Mouse (Mus musculus): ENCODE results near the gene Dhtkd1. TPM values are rescaled to one million over a fixed set of nuclear protein-coding genes. Genes with fewer than 3 reads are reported as not detected.
A peak's percentile ranks its signal among the peaks of the same experiment; 100 is the strongest.
"Not testable (repeated sequence)": the region's sequence is repeated elsewhere in the genome, so short reads cannot be mapped to it uniquely, and the experiment has no call there.

The Dhtkd1 gene
- 5.2 and 5.7 TPM in 2 replicates for polyA plus RNA-seq (2014; fragmentation: Nextera tagmentation; extraction: Ambion mirVana)

DNA sequence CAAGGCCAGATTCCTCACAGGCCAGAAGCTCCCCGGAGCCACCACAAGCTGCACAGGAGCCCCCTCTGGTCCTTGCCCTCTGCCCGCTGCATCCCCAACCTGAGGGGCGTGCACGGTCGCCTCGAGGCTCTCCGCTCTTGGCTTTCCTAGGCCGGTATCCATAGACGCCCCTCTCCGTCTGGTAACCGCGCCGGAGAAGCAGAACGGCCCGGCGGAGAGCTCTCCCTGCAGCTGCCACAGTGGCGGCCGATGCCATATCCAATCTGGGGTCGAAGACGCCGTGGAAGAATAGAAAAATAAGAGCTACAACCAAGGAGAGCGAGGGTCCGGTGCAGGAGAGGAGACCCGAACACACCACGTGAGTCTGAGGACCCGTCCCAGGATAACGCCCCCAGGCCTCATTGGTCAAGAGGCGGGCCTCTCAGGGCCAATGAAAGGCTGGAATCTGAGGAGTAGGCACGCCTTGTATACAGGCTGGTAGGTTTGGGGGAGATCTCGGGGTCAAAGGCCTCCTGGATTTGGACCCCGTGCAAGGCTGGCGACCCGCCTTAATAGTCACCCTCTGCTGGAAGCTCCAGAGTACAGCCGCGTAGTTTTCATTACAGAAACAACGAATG lies at the start of gene Dhtkd1:
Gene Dhtkd1 (minus strand): TSS at position 377 of the 617 bp plus-strand sequence.
- H3K4me1 ChIP-seq (ENCODE audit: control insufficient read depth, insufficient read depth, low read length), result no peaks in the 10 kb centered on the region
- ATAC-seq (ENCODE audit: insufficient number of reproducible peaks, low FRiP score, low TSS enrichment, low read depth), result peak; percentile 95
- peak within 1 kb of the TSS; percentile 85 for H3K4me2 ChIP-seq (ENCODE audit: low read depth, severe bottlenecking)
- H3K36me3 ChIP-seq (ENCODE audit: control insufficient read depth, insufficient read depth, low read length), result no peaks in the 10 kb centered on the region
- H3K4me3 ChIP-seq (ENCODE audit: low read depth, low read length), result peak within 1 kb of the TSS; percentile 60
- peak within 1 kb of the TSS; percentile 65 for H3K9ac ChIP-seq (ENCODE audit: low read length)
- H3K9me3 ChIP-seq (ENCODE audit: control insufficient read depth, low read length), result no peaks in the 10 kb centered on the region
- DNase-seq (ENCODE audit: low spot score), result peak; percentile 84
- no peaks in the 10 kb centered on the region for H3K27me3 ChIP-seq (ENCODE audit: control insufficient read depth, insufficient read depth, low read length)
- WGBS, result under 1% methylated on average over 36 of the region's 36 CpGs
- H3K27ac ChIP-seq (replicated peaks; ENCODE audit: low read depth, low read length), result no peak within 1 kb of the TSS

DNA sequence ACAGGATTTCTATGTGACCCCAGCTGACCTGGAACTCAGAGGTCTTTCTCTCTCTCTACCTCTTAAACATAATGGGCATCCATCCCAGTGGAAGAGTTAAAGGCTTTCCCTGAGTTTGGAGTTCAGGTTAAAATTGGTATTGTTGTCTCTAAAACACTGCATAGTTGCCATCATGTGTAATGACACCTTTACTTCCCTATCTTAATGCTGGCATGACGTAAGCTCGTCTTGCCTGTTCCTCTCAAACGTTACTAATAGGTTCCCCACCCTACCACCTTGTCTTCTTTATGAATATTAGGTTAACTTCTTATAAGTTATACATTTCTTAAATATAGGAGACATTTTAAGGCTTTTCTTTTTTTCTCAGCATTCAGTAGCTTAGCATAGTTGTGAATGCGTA lies 34.9 kb upstream of the Dhtkd1 start:
- no peak for DNase-seq (ENCODE audit: low spot score)
- Histone ChIP-seq H3K9ac (ENCODE audit: low read length) (no peak overlapping the region), H3K4me1 (ENCODE audit: control insufficient read depth, insufficient read depth, low read length) (no peaks in the 10 kb centered on the region), H3K27ac (replicated peaks; ENCODE audit: low read depth, low read length) (no peak overlapping the region), H3K9me3 (ENCODE audit: control insufficient read depth, low read length) (no peaks in the 10 kb centered on the region), H3K4me2 (ENCODE audit: low read depth, severe bottlenecking) (no peak overlapping the region), H3K27me3 (ENCODE audit: control insufficient read depth, insufficient read depth, low read length) (no peaks in the 10 kb centered on the region), H3K36me3 (ENCODE audit: control insufficient read depth, insufficient read depth, low read length) (peaks cover 4% of the 10 kb centered on the region; the same call in 1 of the 2 replicates), H3K4me3 (ENCODE audit: low read depth, low read length) (no peak overlapping the region)
- WGBS, result 91% methylated on average over 4 of the region's 4 CpGs
- ATAC-seq (ENCODE audit: insufficient number of reproducible peaks, low FRiP score, low TSS enrichment, low read depth), result no peak

DNA sequence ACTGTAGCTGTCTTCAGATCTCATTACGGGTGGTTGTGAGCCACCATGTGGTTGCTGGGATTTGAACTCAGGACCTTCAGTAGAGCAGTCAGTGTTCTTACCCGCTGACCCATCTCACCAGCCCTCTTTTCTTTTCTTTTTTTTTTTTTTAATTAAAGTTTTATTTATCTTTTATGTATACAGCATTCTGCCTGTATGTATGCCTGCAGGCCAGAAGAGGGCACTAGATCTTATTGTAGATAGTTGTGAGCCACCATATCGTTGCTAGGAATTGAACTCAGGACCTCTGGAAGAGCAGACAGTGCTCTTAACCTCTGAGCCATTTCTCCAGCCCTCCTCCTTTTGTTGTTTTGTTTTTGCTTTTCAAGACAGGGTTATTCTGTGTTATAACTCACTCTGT lies 28.0 kb upstream of the Dhtkd1 start:
- not testable (repeated sequence) for H3K27me3 ChIP-seq (ENCODE audit: control insufficient read depth, insufficient read depth, low read length); H3K27ac ChIP-seq (replicated peaks; ENCODE audit: low read depth, low read length); H3K4me3 ChIP-seq (ENCODE audit: low read depth, low read length); H3K36me3 ChIP-seq (ENCODE audit: control insufficient read depth, insufficient read depth, low read length); H3K4me2 ChIP-seq (ENCODE audit: low read depth, severe bottlenecking); H3K4me1 ChIP-seq (ENCODE audit: control insufficient read depth, insufficient read depth, low read length); ATAC-seq (ENCODE audit: insufficient number of reproducible peaks, low FRiP score, low TSS enrichment, low read depth); H3K9me3 ChIP-seq (ENCODE audit: control insufficient read depth, low read length); DNase-seq (ENCODE audit: low spot score); H3K9ac ChIP-seq (ENCODE audit: low read length)
- 92% methylated on average over 3 of the region's 3 CpGs for WGBS

DNA sequence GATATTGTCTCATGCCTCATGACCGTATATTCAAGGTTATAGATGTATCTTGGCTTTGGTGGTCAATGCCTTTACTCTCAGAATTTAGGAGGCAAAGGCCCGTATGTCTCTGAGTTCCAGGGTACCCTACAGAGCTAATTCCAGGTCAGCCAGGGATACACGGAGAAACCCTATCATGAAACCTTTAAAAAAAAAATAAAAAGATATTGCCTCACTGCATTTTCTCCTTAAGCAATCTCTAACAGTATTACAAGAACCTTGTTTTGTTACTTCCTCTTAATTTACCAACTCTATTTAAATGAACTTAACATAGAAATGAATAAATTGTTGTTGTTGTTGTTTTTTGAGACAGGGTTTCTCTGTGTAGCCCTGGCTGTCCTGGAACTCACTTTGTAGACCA lies 23.4 kb upstream of the Dhtkd1 start:
- Histone ChIP-seq H3K27me3 (ENCODE audit: control insufficient read depth, insufficient read depth, low read length) (no peaks in the 10 kb centered on the region), H3K9me3 (ENCODE audit: control insufficient read depth, low read length) (no peaks in the 10 kb centered on the region), H3K4me2 (ENCODE audit: low read depth, severe bottlenecking) (no peak overlapping the region), H3K4me1 (ENCODE audit: control insufficient read depth, insufficient read depth, low read length) (no peaks in the 10 kb centered on the region), H3K27ac (replicated peaks; ENCODE audit: low read depth, low read length) (no peak overlapping the region), H3K36me3 (ENCODE audit: control insufficient read depth, insufficient read depth, low read length) (peaks cover 5% of the 10 kb centered on the region), H3K9ac (ENCODE audit: low read length) (no peak overlapping the region), H3K4me3 (ENCODE audit: low read depth, low read length) (no peak overlapping the region)
- ATAC-seq (ENCODE audit: insufficient number of reproducible peaks, low FRiP score, low TSS enrichment, low read depth), result no peak
- WGBS, result 93% methylated on average over 3 of the region's 3 CpGs
- no peak for DNase-seq (ENCODE audit: low spot score)

DNA sequence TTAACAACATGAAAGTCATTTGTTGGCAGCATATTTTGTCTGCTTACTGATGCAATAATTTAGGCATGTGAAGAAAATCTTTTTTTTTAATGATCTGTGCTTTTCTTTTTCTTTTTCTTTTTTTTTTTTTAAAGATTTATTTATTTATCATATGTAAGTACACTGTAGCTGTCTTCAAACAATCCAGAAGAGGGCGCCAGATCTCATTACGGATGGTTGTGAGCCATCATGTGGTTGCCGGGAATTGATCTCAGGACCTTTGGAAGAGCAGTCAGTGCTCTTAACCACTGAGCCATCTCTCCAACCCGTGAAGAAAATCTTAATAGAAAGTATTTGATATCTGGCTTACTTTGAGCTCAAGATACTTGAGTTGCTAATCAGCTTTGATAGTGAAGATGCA lies 21.1 kb upstream of the Dhtkd1 start:
- H3K27ac ChIP-seq (replicated peaks; ENCODE audit: low read depth, low read length); H3K9me3 ChIP-seq (ENCODE audit: control insufficient read depth, low read length); H3K4me2 ChIP-seq (ENCODE audit: low read depth, severe bottlenecking); H3K4me1 ChIP-seq (ENCODE audit: control insufficient read depth, insufficient read depth, low read length); ATAC-seq (ENCODE audit: insufficient number of reproducible peaks, low FRiP score, low TSS enrichment, low read depth); H3K9ac ChIP-seq (ENCODE audit: low read length); H3K27me3 ChIP-seq (ENCODE audit: control insufficient read depth, insufficient read depth, low read length); DNase-seq (ENCODE audit: low spot score); H3K4me3 ChIP-seq (ENCODE audit: low read depth, low read length): not testable (repeated sequence)
- peaks cover 12% of the 10 kb centered on the region for H3K36me3 ChIP-seq (ENCODE audit: control insufficient read depth, insufficient read depth, low read length)
- 89% methylated on average over 4 of the region's 4 CpGs for WGBS

DNA sequence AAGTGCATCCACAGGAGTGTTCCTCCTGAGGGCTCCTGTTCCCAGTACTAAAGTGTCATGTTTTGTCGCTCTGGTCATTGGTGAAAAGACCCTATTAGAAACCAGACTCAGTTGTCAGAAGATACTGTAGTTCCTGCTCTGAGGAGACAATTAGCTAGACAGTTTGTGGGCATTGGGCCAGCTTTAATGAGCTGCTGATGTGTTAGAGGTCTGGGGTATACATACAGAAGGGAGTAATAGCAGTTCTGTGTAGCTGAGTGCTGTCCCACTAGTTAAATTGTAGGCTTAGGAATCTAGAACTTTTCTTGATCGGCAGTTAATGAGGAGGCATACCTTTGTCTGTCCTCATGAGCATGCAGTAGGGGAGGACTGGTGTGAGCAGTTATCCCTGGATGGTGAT lies 19.7 kb upstream of the Dhtkd1 start:
- Histone ChIP-seq H3K4me1 (ENCODE audit: control insufficient read depth, insufficient read depth, low read length) (no peaks in the 10 kb centered on the region), H3K9me3 (ENCODE audit: control insufficient read depth, low read length) (no peaks in the 10 kb centered on the region), H3K36me3 (ENCODE audit: control insufficient read depth, insufficient read depth, low read length) (peaks cover 15% of the 10 kb centered on the region), H3K27ac (replicated peaks; ENCODE audit: low read depth, low read length) (no peak overlapping the region), H3K4me2 (ENCODE audit: low read depth, severe bottlenecking) (no peak overlapping the region), H3K9ac (ENCODE audit: low read length) (no peak overlapping the region), H3K27me3 (ENCODE audit: control insufficient read depth, insufficient read depth, low read length) (no peaks in the 10 kb centered on the region), H3K4me3 (ENCODE audit: low read depth, low read length) (no peak overlapping the region)
- WGBS, result 89% methylated on average over 2 of the region's 2 CpGs
- no peak for DNase-seq (ENCODE audit: low spot score)
- ATAC-seq (ENCODE audit: insufficient number of reproducible peaks, low FRiP score, low TSS enrichment, low read depth), result no peak

DNA sequence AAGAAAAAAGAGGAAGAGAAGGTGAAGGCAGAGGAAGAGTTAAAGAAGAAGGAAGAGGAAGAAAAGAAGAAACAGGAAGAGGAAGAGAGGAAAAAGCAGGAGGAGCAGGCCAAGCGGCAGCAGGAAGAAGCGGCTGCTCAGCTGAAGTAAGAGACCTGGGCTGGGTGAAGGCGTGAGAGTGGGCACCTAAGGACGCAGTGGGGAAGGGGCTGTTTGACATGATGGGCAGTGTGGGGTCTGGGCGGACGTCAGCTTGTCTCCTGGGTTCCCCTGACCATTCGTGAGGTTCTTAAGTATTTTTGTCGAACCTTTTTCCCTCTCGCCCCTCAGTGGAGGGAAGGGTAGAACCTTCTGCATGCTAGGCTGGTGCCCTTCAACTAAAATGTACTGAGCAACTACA lies 15.1 kb upstream of the Dhtkd1 start:
- H3K9ac ChIP-seq (ENCODE audit: low read length), result no peak overlapping the region
- H3K4me1 ChIP-seq (ENCODE audit: control insufficient read depth, insufficient read depth, low read length), result no peaks in the 10 kb centered on the region
- 92% methylated on average over 9 of the region's 9 CpGs for WGBS
- H3K4me2 ChIP-seq (ENCODE audit: low read depth, severe bottlenecking), result no peak overlapping the region
- no peak overlapping the region for H3K4me3 ChIP-seq (ENCODE audit: low read depth, low read length)
- H3K36me3 ChIP-seq (ENCODE audit: control insufficient read depth, insufficient read depth, low read length), result peaks cover 10% of the 10 kb centered on the region
- H3K9me3 ChIP-seq (ENCODE audit: control insufficient read depth, low read length), result no peaks in the 10 kb centered on the region
- no peak for DNase-seq (ENCODE audit: low spot score)
- no peak for ATAC-seq (ENCODE audit: insufficient number of reproducible peaks, low FRiP score, low TSS enrichment, low read depth)
- H3K27me3 ChIP-seq (ENCODE audit: control insufficient read depth, insufficient read depth, low read length), result no peaks in the 10 kb centered on the region
- no peak overlapping the region for H3K27ac ChIP-seq (replicated peaks; ENCODE audit: low read depth, low read length)

DNA sequence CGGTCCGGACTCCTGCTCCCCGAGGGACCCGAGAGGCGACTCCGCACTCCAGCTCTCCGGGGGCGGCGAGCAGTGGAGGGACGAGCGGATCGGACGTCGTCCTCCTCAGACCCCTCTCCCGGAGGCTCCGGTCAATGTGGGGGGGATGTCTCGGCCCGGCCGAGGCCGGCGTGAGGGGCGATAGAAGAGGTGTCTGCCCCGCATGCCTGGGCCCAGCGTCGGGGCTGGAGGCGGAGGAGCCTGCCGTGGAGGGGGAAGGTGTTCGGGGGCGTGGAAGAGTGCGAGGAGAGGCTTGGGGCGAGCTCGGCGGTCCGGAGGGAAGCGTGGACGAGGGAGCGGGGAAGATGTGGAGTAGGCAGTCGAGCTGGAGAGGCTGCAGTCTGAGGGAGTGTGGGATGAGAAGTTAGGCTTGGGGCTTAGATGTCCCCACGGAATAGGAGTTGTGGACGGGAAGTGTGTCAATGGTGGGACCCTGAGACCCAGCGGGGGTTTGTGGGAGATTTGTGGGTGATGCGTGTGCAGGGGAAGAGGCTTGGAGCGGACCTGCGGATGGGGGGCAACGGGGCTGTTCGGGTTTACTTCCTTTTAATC lies 9.1 kb upstream of the Dhtkd1 start:
- ATAC-seq (ENCODE audit: insufficient number of reproducible peaks, low FRiP score, low TSS enrichment, low read depth) (no peak; the same call in 1 of the 2 replicates), DNase-seq (ENCODE audit: low spot score) (no peak)
- Histone ChIP-seq H3K27me3 (ENCODE audit: control insufficient read depth, insufficient read depth, low read length) (no peaks in the 10 kb centered on the region), H3K4me3 (ENCODE audit: low read depth, low read length) (peak overlapping the region; percentile 99), H3K9ac (ENCODE audit: low read length) (peak overlapping the region; percentile 94), H3K4me1 (ENCODE audit: control insufficient read depth, insufficient read depth, low read length) (no peaks in the 10 kb centered on the region), H3K27ac (replicated peaks; ENCODE audit: low read depth, low read length) (peak overlapping the region; percentile 59; the same call in 1 of the 2 replicates), H3K4me2 (ENCODE audit: low read depth, severe bottlenecking) (peak overlapping the region; percentile 72), H3K9me3 (ENCODE audit: control insufficient read depth, low read length) (no peaks in the 10 kb centered on the region), H3K36me3 (ENCODE audit: control insufficient read depth, insufficient read depth, low read length) (no peaks in the 10 kb centered on the region; the same call in 1 of the 2 replicates)
- WGBS, result under 1% methylated on average over 44 of the region's 46 CpGs

All from limb, embryonic 11.5 days (tissue).